Mouse (Mus musculus) ES-Bruce4 (cell line): Measurements from ENCODE around the gene 4930442H23Rik. TPM values are rescaled to one million over a fixed set of nuclear protein-coding genes. Genes with fewer than 3 reads are reported as not detected.
"Not testable (repeated sequence)": the region's sequence is repeated elsewhere in the genome, so short reads cannot be mapped to it uniquely, and the experiment has no call there.

ENCODE experiments used
- H3K27ac ChIP-seq: 2 replicates; pipeline ENCODE4 v1.5.1; 2012; ENCODE audit warnings: low read length, inconsistent platforms; ENCODE audit not compliant: insufficient read depth
- H3K27me3 ChIP-seq: 2 replicates; pipeline ENCODE4 v1.6.1; 2012; ENCODE audit warnings: mild to moderate bottlenecking, low read length, inconsistent platforms; ENCODE audit not compliant: control insufficient read depth, poor library complexity, insufficient read depth, severe bottlenecking
- H3K36me3 ChIP-seq: 2 replicates; pipeline ENCODE4 v1.6.1; 2012; ENCODE audit warnings: inconsistent platforms, mild to moderate bottlenecking, low read length, moderate library complexity; ENCODE audit not compliant: control insufficient read depth, poor library complexity, insufficient read depth, severe bottlenecking
- H3K4me1 ChIP-seq: one replicate; pipeline ENCODE4 v1.8.1; 2011; ENCODE audit warnings: low read length; ENCODE audit not compliant: control insufficient read depth, insufficient read depth
- H3K4me3 ChIP-seq: 2 replicates; pipeline ENCODE4 v1.5.1; 2011; ENCODE audit warnings: low read depth, mild to moderate bottlenecking, low read length
- H3K9ac ChIP-seq: 2 replicates; pipeline ENCODE4 v1.6.1; 2012; ENCODE audit warnings: low read depth, mild to moderate bottlenecking, inconsistent platforms; ENCODE audit not compliant: poor library complexity, severe bottlenecking
- H3K9me3 ChIP-seq: replicated peaks from 2 replicates; pipeline ENCODE4 v1.6.1; 2012; ENCODE audit warnings: mild to moderate bottlenecking, low read length, inconsistent platforms; ENCODE audit not compliant: control insufficient read depth, poor library complexity, insufficient read depth, severe bottlenecking
- CTCF ChIP-seq: IDR thresholded peaks from one replicate; pipeline ENCODE4 v1.8.1; 2011; ENCODE audit warnings: low read depth, low read length
- EP300 ChIP-seq: IDR thresholded peaks from 2 replicates; pipeline ENCODE4 v1.6.1; 2011; ENCODE audit warnings: low read depth, low read length; ENCODE audit not compliant: insufficient read depth
- POLR2A ChIP-seq: IDR thresholded peaks from one replicate; pipeline ENCODE4 v1.8.1; 2011; ENCODE audit warnings: low read length; ENCODE audit not compliant: insufficient read depth
- polyA plus RNA-seq: library from polyadenylated mRNA; stranded (reverse); fragments of >200 nt; gene quantifications from 2 replicates; pipeline ENCODE4 v1.2.4, GENCODE M21; 2011; ENCODE audit warnings: low read depth; ENCODE audit not compliant: missing spikeins, insufficient read depth, insufficient read length

The 4930442H23Rik gene
- polyA plus RNA-seq, 1 experiment, result not detected

DNA sequence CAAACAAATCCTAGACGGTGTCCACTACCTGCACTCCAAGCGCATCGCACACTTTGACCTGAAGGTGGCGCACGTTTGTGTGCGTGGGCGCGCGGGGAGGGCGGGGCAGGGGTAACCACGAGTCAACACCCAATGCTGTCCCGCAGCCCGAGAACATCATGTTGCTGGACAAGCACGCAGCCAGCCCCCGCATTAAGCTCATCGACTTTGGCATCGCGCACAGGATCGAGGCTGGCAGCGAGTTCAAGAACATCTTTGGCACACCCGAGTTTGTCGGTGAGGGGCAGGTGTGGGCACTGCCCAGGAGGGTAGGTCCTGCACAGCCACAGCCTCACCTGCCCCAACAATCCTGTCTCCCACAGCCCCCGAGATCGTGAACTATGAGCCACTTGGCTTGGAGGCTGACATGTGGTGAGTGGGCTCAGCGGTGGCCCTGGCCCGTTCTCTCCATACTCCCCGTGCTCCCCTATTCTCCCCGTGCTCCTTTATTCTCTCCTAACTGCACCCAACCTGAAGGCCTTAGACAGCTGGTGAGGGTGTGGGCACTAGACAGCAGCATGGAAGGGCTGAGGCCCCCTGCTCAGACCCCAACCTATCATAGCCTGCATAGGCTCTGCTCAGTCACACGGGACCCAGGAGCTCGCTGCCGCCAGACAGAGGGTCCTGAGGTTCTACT, 6.7 kb upstream of the 4930442H23Rik start:
- Histone ChIP-seq H3K27me3 (no peaks in the 10 kb centered on the region), H3K4me3 (peak overlapping the region; percentile 15; the same call in 1 of the 2 replicates), H3K9me3 (no peaks in the 10 kb centered on the region), H3K4me1 (no peaks in the 10 kb centered on the region), H3K9ac (no peak overlapping the region), H3K36me3 (no peaks in the 10 kb centered on the region), H3K27ac (no peak overlapping the region)
- peak; percentile 91 for TF ChIP-seq CTCF
- no peak for TF ChIP-seq POLR2A

DNA sequence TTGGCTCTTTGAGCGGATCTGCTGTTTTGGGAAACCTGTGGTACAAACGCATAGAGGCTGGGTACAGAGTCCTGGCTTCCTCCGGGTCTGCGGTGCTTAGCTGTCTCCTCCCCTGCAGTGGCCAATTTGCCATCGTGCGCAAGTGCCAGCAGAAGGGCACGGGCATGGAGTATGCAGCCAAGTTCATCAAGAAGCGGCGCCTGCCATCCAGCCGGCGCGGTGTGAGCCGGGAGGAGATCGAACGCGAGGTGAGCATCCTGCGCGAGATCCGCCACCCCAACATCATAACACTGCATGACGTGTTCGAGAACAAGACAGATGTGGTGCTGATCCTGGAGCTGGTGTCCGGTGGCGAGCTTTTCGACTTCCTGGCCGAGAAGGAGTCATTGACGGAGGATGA, 6.2 kb upstream of the 4930442H23Rik start:
- no peak overlapping the region for H3K27ac ChIP-seq
- TF ChIP-seq CTCF (no peak), EP300 (no peak), POLR2A (no peak)
- no peaks in the 10 kb centered on the region for H3K4me1 ChIP-seq
- H3K27me3 ChIP-seq, result no peaks in the 10 kb centered on the region
- H3K9me3 ChIP-seq, result no peaks in the 10 kb centered on the region
- no peak overlapping the region for H3K9ac ChIP-seq
- H3K36me3 ChIP-seq, result no peaks in the 10 kb centered on the region
- peak overlapping the region; percentile 15 for H3K4me3 ChIP-seq

DNA sequence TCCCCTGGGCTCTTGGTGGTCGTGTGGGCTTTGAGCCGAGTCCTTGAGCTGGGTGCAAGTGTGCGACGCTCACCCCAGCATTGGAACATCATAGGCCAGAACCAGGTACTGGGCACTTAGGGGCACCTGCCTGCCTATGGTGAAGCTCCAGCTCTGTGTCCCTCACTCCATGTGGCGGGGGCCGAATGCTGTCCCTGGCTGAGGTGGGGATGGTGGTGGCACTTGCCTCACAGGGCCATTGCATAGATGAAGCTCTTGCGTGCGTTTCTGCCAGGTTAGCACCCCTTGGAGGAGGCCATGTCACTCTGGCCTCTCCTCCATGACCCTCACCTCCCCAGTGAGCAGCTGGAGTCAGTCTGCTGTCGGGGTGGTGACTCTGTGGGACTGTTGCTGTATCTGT, 3.5 kb upstream of the 4930442H23Rik start:
- no peak for TF ChIP-seq POLR2A
- no peak for TF ChIP-seq CTCF
- TF ChIP-seq EP300, result no peak
- H3K9ac ChIP-seq, result no peak overlapping the region
- no peaks in the 10 kb centered on the region for H3K27me3 ChIP-seq
- peaks cover 2% of the 10 kb centered on the region for H3K4me1 ChIP-seq
- no peak overlapping the region for H3K4me3 ChIP-seq
- no peak overlapping the region for H3K27ac ChIP-seq
- H3K36me3 ChIP-seq, result peaks cover under 1% of the 10 kb centered on the region
- H3K9me3 ChIP-seq, result no peaks in the 10 kb centered on the region

DNA sequence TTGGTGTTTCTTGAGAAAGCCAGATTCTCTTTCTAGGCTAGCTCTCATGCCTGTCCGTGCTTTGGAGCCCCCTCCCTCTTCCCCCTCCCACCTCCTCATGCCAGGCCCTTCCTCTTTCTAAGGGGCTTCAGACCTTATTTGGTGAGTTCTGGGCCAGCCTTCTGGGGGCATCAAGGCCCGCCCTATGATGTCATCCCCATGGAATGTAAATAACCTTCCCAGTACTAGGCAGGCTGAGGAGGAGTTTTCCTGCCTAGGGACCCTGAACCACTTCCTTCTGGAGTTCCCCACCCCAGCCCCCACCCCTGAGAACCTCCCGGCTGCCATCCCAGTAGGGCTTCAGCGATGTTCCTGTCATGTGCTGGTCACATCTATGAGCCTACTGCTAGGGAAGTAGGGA, 1.1 kb upstream of the 4930442H23Rik start:
- peaks cover 24% of the 10 kb centered on the region for H3K36me3 ChIP-seq
- no peak overlapping the region for H3K9ac ChIP-seq
- H3K9me3 ChIP-seq, result no peaks in the 10 kb centered on the region
- no peak overlapping the region for H3K27ac ChIP-seq
- no peaks in the 10 kb centered on the region for H3K27me3 ChIP-seq
- H3K4me1 ChIP-seq, result peaks cover 2% of the 10 kb centered on the region
- TF ChIP-seq CTCF, result no peak
- TF ChIP-seq EP300, result no peak
- TF ChIP-seq POLR2A, result no peak
- no peak overlapping the region for H3K4me3 ChIP-seq

DNA sequence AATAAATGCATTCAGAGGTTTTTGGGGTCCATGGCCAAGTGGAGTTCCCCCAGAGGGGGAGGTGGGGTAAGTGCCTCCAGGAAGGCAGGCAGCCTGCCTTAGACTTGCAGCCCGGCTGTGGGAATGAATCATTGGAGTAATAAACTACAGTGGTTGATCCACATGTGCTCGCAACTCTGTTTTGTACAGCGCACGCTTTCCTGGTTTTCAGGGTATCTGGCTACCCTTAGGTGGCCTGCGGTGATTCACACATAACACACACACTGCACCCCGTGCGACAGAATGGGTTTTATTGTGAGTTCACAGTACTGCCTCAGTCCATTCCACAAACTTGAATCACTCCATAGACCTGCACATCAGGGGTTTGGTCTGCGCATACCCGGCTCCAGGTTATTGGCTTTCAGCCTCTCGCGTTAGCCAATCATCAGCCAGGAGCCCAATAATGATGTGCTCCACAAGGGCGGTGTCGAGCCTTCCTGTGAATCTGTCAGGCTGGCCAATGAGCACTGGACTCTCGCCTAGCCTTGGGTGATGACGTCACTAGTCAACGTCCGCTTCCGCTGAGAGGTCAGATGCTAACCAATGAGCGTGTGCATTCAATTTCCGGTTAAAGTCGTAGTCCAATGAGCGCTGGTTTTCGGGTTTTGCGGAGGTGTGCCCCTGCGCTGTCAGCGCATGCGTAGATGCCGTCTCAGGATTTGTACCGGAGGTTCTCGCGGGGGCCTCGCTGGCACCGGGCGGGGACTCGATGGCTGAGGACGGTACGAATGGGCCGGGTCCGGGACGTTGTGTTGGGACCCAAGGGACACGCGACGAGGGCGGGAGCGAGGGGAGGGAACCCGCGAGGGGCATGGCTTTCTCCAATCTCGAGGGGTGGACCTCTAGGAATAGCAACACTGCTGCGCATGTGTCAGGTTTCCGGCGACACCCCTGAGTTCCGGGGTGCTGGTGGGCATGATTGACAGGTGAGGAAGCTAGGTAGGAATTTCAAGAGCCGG, 1.0 kb downstream of the 4930442H23Rik start, which contains the start of gene Dapk3:
Dapk3 (plus strand) TSS at position 670 of the 998 bp plus-strand sequence.
- Histone ChIP-seq H3K36me3 (peaks cover 46% of the 10 kb centered on the region), H3K27ac (peak within 1 kb of the TSS; percentile 42; the same call in 1 of the 2 replicates)

DNA sequence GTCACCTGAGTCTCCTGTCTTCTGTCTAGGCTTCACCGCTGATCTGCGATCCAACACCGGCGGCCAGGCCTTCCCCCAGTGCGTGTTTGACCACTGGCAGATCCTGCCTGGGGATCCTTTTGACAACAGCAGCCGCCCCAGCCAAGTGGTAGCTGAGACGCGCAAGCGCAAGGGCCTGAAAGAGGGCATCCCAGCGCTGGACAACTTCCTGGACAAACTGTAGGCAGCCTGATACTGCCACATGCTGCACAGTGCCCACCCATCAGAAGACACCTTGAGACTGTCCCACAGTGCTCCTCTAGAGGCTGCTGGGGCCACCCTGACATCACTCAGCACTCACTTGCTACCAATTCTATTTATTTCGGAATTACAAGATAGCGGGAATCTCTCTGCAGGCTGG, 1.8 kb downstream of the 4930442H23Rik start:
- not testable (repeated sequence) for H3K9ac ChIP-seq, H3K27ac ChIP-seq, H3K9me3 ChIP-seq, H3K27me3 ChIP-seq, H3K4me1 ChIP-seq, H3K4me3 ChIP-seq
- peaks cover 53% of the 10 kb centered on the region for H3K36me3 ChIP-seq

More for the DNA sequence above, 1.0 kb downstream of the 4930442H23Rik start, which contains the start of gene Dapk3:
- H3K9ac ChIP-seq, result peak within 1 kb of the TSS; percentile 80
- H3K4me3 ChIP-seq, result peak within 1 kb of the TSS; percentile 94
- no peaks in the 10 kb centered on the region for H3K9me3 ChIP-seq
- peaks cover 2% of the 10 kb centered on the region for H3K4me1 ChIP-seq
- no peaks in the 10 kb centered on the region for H3K27me3 ChIP-seq
- TF ChIP-seq CTCF (no peak), EP300 (no peak), POLR2A (no peak)
